Mouse (Mus musculus) lung, adult 2 months (tissue): ENCODE measurements around the gene Nxt1.

Source experiments
- CTCF ChIP-seq: fragments of 200-500 bp; IDR thresholded peaks from 2 replicates; pipeline ENCODE4 v1.5.1; 2011; ENCODE audit warnings: mild to moderate bottlenecking, low read length, control low read depth; ENCODE audit not compliant: insufficient read depth
- POLR2A ChIP-seq: fragments of 200-500 bp; IDR thresholded peaks from 2 replicates; pipeline ENCODE4 v1.6.1; 2011; ENCODE audit warnings: low read depth, mild to moderate bottlenecking, control low read depth, low read length, borderline replicate concordance; ENCODE audit errors: extremely low read depth

DNA sequence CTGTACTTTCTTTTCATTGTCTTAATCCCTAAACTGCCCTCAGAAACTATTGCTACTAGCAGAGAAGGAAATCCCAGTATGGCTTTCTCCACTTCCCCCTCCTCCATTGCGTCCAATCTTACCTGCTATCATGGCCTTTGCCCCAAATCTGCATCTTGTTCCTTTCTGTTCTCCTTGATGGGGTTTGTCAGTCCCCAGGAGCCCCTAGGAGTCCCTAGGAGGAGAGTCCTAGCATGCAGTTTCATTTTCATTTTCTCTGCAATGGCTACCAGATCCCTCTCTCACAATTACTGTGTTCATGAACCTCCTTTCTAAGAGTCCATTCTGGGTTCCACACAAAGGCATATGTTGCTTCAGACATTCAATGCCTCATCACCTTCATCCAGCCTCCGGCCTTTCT is 49.3 kb upstream of the Nxt1 start:
- TF ChIP-seq POLR2A (no peak), CTCF (no peak)
